Mouse (Mus musculus): ENCODE data around the gene Scfd2. TPM values are rescaled to one million over a fixed set of nuclear protein-coding genes. Genes with fewer than 3 reads are reported as not detected.
A peak's percentile ranks its signal among the peaks of the same experiment; 100 is the strongest.

The Scfd2 gene
- polyA plus RNA-seq, 1 experiment from 2014 or later, result 21.7 TPM

- ATAC-seq, result no peak
- no peaks in the 10 kb centered on the region; the same call in 1 of the 2 replicates for H3K4me1 ChIP-seq (replicated peaks)
- H3K27me3 ChIP-seq, result no peaks in the 10 kb centered on the region
- 84% methylated on average over 4 of the region's 4 CpGs for WGBS
- H3K9me3 ChIP-seq, result no peaks in the 10 kb centered on the region
- H3K4me2 ChIP-seq (replicated peaks), result no peak overlapping the region
- no peak overlapping the region for H3K9ac ChIP-seq (replicated peaks)
- no peak overlapping the region for H3K4me3 ChIP-seq (replicated peaks)
- no peak overlapping the region for H3K27ac ChIP-seq
- no peaks in the 10 kb centered on the region for H3K36me3 ChIP-seq
These were observed 180.7 kb downstream of the Scfd2 start for GRCm38 (mm10) chr5:74350909-74351308.

- H3K4me2 ChIP-seq (replicated peaks), result no peak overlapping the region
- no peak overlapping the region for H3K4me3 ChIP-seq (replicated peaks)
- no peaks in the 10 kb centered on the region; the same call in 1 of the 2 replicates for H3K4me1 ChIP-seq (replicated peaks)
- no peak for ATAC-seq
- H3K9ac ChIP-seq (replicated peaks), result no peak overlapping the region
- WGBS, result 72% methylated on average over 11 of the region's 11 CpGs
- H3K27me3 ChIP-seq, result no peaks in the 10 kb centered on the region
- H3K9me3 ChIP-seq, result no peaks in the 10 kb centered on the region
- no peaks in the 10 kb centered on the region for H3K36me3 ChIP-seq
- H3K27ac ChIP-seq, result no peak overlapping the region
These were observed 183.3 kb downstream of the Scfd2 start for GRCm38 (mm10) chr5:74348079-74348870.

GRCm38 (mm10) chr5:74343045-74343444 lies 188.5 kb downstream of the Scfd2 start:
- H3K4me2 ChIP-seq (replicated peaks), result no peak overlapping the region
- no peak overlapping the region for H3K9ac ChIP-seq (replicated peaks)
- no peak for ATAC-seq
- no peaks in the 10 kb centered on the region for H3K4me1 ChIP-seq (replicated peaks)
- WGBS, result 68% methylated on average over 2 of the region's 2 CpGs
- no peak overlapping the region for H3K4me3 ChIP-seq (replicated peaks)
- no peaks in the 10 kb centered on the region for H3K27me3 ChIP-seq
- no peak overlapping the region for H3K27ac ChIP-seq
- H3K36me3 ChIP-seq, result no peaks in the 10 kb centered on the region
- H3K9me3 ChIP-seq, result no peaks in the 10 kb centered on the region

- ATAC-seq, result no peak
- no peaks in the 10 kb centered on the region for H3K9me3 ChIP-seq
These were observed 189.0 kb downstream of the Scfd2 start for GRCm38 (mm10) chr5:74342557-74342956.

GRCm38 (mm10) chr5:74337491-74337890 lies 194.1 kb downstream of the Scfd2 start:
- H3K27ac ChIP-seq, result no peak overlapping the region
- WGBS, result 84% methylated on average over 3 of the region's 3 CpGs
- ATAC-seq, result no peak

More at GRCm38 (mm10) chr5:74342557-74342956, 189.0 kb downstream of the Scfd2 start:
- Histone ChIP-seq H3K4me2 (replicated peaks) (no peak overlapping the region), H3K9ac (replicated peaks) (no peak overlapping the region), H3K27ac (no peak overlapping the region), H3K4me1 (replicated peaks) (no peaks in the 10 kb centered on the region), H3K4me3 (replicated peaks) (no peak overlapping the region), H3K36me3 (no peaks in the 10 kb centered on the region), H3K27me3 (no peaks in the 10 kb centered on the region)

GRCm38 (mm10) chr5:74336780-74337179 lies 194.8 kb downstream of the Scfd2 start:
- Histone ChIP-seq H3K27ac (no peak overlapping the region), H3K27me3 (no peaks in the 10 kb centered on the region), H3K4me1 (replicated peaks) (0 out of 2 replicates have a peak, but pooled peaks cover 8% of the 10 kb centered on the region), H3K9me3 (no peaks in the 10 kb centered on the region), H3K4me3 (replicated peaks) (no peak overlapping the region), H3K36me3 (no peaks in the 10 kb centered on the region), H3K9ac (replicated peaks) (no peak overlapping the region), H3K4me2 (replicated peaks) (no peak overlapping the region)
- peak; percentile 58; the same call in 1 of the 2 replicates for ATAC-seq
- WGBS, result 71% methylated on average over 12 of the region's 12 CpGs

More at GRCm38 (mm10) chr5:74337491-74337890, 194.1 kb downstream of the Scfd2 start:
- Histone ChIP-seq H3K27me3 (no peaks in the 10 kb centered on the region), H3K4me1 (replicated peaks) (0 out of 2 replicates have a peak, but pooled peaks cover 8% of the 10 kb centered on the region), H3K4me3 (replicated peaks) (no peak overlapping the region), H3K36me3 (no peaks in the 10 kb centered on the region), H3K9ac (replicated peaks) (no peak overlapping the region), H3K9me3 (no peaks in the 10 kb centered on the region), H3K4me2 (replicated peaks) (no peak overlapping the region)

- Histone ChIP-seq H3K9me3 (no peaks in the 10 kb centered on the region), H3K4me1 (replicated peaks) (0 out of 2 replicates have a peak, but pooled peaks cover 8% of the 10 kb centered on the region), H3K9ac (replicated peaks) (no peak overlapping the region), H3K36me3 (no peaks in the 10 kb centered on the region), H3K4me2 (replicated peaks) (no peak overlapping the region), H3K27ac (no peak overlapping the region), H3K4me3 (replicated peaks) (no peak overlapping the region), H3K27me3 (no peaks in the 10 kb centered on the region)
- no peak for ATAC-seq
- WGBS, result 62% methylated on average over 3 of the region's 3 CpGs
These were observed 198.3 kb downstream of the Scfd2 start for GRCm38 (mm10) chr5:74333258-74333657.

DNA sequence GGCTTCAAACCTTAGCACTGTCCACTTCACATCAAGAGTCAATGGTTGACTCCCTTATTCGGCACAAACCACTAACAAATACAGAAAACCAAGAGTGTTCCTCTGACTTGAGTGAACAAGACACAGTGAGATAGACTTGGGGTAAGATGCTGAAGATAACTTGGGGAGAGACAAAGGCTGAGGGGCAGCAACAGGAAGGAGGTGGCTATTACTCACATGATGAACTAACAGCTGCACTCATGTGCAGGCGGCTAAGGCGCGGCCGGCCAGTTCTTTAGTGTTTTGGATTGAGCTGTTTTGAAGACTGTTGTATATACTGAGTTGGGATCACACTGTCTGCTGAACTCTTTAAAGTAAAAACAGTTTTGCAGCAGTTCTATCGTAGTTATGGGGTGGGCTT lies 205.3 kb downstream of the Scfd2 start:
- Histone ChIP-seq H3K9ac (replicated peaks) (no peak overlapping the region), H3K4me2 (replicated peaks) (no peak overlapping the region), H3K4me1 (replicated peaks) (no peaks in the 10 kb centered on the region), H3K9me3 (no peaks in the 10 kb centered on the region), H3K27ac (no peak overlapping the region), H3K36me3 (no peaks in the 10 kb centered on the region), H3K27me3 (no peaks in the 10 kb centered on the region), H3K4me3 (replicated peaks) (no peak overlapping the region)
- no peak for ATAC-seq
- 95% methylated on average over 6 of the region's 6 CpGs for WGBS

GRCm38 (mm10) chr5:74321010-74321746 lies 210.4 kb downstream of the Scfd2 start:
- Histone ChIP-seq H3K36me3 (no peaks in the 10 kb centered on the region), H3K4me3 (replicated peaks) (no peak overlapping the region), H3K9ac (replicated peaks) (no peak overlapping the region), H3K27me3 (no peaks in the 10 kb centered on the region), H3K4me2 (replicated peaks) (no peak overlapping the region), H3K27ac (no peak overlapping the region), H3K4me1 (replicated peaks) (no peaks in the 10 kb centered on the region), H3K9me3 (no peaks in the 10 kb centered on the region)
- WGBS, result 88% methylated on average over 10 of the region's 10 CpGs
- ATAC-seq, result no peak

DNA sequence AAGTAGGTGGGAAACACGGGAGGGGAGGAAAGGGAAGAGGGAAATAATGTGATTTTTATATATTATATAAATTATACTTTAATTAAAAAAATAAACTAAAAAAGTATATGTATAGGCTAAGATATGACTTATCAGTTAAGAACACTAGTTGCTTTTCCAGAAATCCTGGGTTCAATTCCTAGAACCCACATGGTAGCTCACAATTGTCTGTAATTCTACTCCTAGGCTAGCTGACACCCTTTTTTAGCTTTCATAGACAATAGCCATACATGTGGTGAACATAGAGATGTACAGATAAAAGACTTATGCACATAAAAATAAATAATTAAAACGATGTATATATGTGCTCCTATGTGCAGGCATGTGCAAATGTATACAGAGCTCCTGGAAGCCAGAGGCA lies 212.0 kb downstream of the Scfd2 start:
- H3K36me3 ChIP-seq, result no peaks in the 10 kb centered on the region
- H3K9ac ChIP-seq (replicated peaks), result no peak overlapping the region
- no peaks in the 10 kb centered on the region for H3K27me3 ChIP-seq
- WGBS, result 84% methylated on average over 2 of the region's 2 CpGs
- no peak overlapping the region for H3K27ac ChIP-seq
- no peaks in the 10 kb centered on the region for H3K4me1 ChIP-seq (replicated peaks)
- no peak for ATAC-seq
- H3K4me2 ChIP-seq (replicated peaks), result no peak overlapping the region
- no peaks in the 10 kb centered on the region for H3K9me3 ChIP-seq
- no peak overlapping the region for H3K4me3 ChIP-seq (replicated peaks)

DNA sequence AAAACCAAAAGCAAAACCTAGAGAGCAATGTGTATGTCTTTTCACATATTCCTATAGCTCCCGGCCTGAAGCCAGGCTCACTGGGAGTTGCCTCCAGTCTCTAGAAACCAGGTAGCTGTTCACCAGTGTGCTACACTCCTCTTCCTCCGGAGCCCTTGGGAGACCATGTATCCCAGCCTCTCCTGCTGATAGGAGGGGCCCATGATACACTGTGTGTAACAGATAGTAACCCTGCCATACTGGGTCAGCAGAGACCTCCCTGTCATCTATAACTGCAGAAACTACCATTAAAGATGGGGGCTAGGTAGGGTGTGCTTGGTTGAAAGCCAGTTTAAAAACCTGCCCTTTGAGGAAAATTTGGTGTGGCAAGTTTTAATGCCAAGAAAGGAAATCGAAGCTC lies 214.4 kb downstream of the Scfd2 start:
- Histone ChIP-seq H3K4me1 (replicated peaks) (0 out of 2 replicates have a peak, but pooled peaks cover 4% of the 10 kb centered on the region), H3K27ac (no peak overlapping the region), H3K9ac (replicated peaks) (no peak overlapping the region), H3K4me2 (replicated peaks) (no peak overlapping the region), H3K27me3 (peaks cover 15% of the 10 kb centered on the region), H3K36me3 (no peaks in the 10 kb centered on the region), H3K4me3 (replicated peaks) (no peak overlapping the region), H3K9me3 (no peaks in the 10 kb centered on the region)
- 92% methylated on average over 3 of the region's 3 CpGs for WGBS
- ATAC-seq, result no peak

DNA sequence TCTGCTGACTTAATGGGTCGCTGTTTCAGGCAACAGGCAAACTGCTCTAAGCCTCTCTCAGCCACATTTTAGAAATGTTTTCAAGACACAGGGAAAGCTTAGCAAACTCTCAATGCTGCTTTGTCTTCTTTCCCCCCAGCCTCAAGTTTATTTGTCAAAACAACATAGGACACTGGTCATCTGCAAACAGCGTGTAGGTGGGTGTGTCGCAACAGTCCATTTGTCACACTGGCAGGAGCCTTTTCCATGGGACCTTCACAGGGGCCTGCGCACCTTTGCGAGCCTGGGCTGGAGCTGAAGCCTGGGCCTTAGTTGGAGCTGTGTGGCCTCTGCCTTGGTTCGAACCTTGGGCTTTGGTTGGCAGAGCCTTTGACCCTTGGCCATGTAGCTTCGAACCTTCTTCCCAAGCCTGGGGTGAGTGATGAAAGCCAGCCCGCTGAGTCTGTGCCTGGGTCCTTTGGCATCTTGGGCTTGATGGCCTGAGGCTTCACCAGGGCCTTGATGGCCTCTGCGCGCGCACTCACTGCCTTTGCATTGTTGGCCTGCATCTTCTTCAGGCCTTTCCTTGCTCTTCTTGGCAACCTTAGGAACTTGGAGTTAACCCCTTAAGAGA lies 215.1 kb downstream of the Scfd2 start:
- WGBS, result 95% methylated on average over 11 of the region's 11 CpGs
- Histone ChIP-seq H3K9me3 (no peaks in the 10 kb centered on the region), H3K36me3 (no peaks in the 10 kb centered on the region), H3K4me3 (replicated peaks) (no peak overlapping the region), H3K9ac (replicated peaks) (no peak overlapping the region), H3K4me1 (replicated peaks) (0 out of 2 replicates have a peak, but pooled peaks cover 4% of the 10 kb centered on the region), H3K27ac (no peak overlapping the region), H3K4me2 (replicated peaks) (no peak overlapping the region), H3K27me3 (peaks cover 15% of the 10 kb centered on the region)
- ATAC-seq, result no peak
